Mouse (Mus musculus) hindbrain, embryonic 15.5 days (tissue): ENCODE measurements around the gene Steap2. TPM values are rescaled to one million over a fixed set of nuclear protein-coding genes. Genes with fewer than 3 reads are reported as not detected.

Experiments used
- ATAC-seq: fragments of 200-750 bp; cut with Nextera tagmentation; 2 replicates; pipeline ENCODE4 v1.8.0; 2017; ENCODE audit warnings: low read depth, moderate number of reproducible peaks, moderate TSS enrichment; ENCODE audit not compliant: low FRiP score
- H3K27ac ChIP-seq: fragments of 300-500 bp; sonication (generic); replicated peaks from 2 replicates; pipeline ENCODE4 v1.5.1; 2015; ENCODE audit warnings: mild to moderate bottlenecking, inconsistent platforms
- H3K27me3 ChIP-seq: fragments of 300-500 bp; sonication (generic); 2 replicates; pipeline ENCODE4 v1.6.1; 2015; ENCODE audit warnings: control low read depth, inconsistent platforms
- H3K36me3 ChIP-seq: fragments of 300-500 bp; sonication (generic); 2 replicates; pipeline ENCODE4 v1.6.1; 2015; ENCODE audit warnings: control low read depth, inconsistent platforms
- H3K4me1 ChIP-seq: fragments of 300-500 bp; sonication (generic); replicated peaks from 2 replicates; pipeline ENCODE4 v1.6.1; 2015; ENCODE audit warnings: control low read depth, inconsistent platforms
- H3K4me2 ChIP-seq: fragments of 300-500 bp; sonication (generic); 2 replicates; pipeline ENCODE4 v1.6.1; 2015; ENCODE audit warnings: moderate library complexity, mild to moderate bottlenecking, inconsistent platforms
- H3K4me3 ChIP-seq: fragments of 300-500 bp; sonication (generic); 2 replicates; pipeline ENCODE4 v1.5.1; 2015; ENCODE audit warnings: mild to moderate bottlenecking, inconsistent platforms
- H3K9ac ChIP-seq: fragments of 300-500 bp; sonication (generic); 2 replicates; pipeline ENCODE4 v1.6.1; 2015; ENCODE audit warnings: inconsistent platforms
- H3K9me3 ChIP-seq: fragments of 300-500 bp; sonication (generic); 2 replicates; pipeline ENCODE4 v1.6.1; 2016; ENCODE audit warnings: control low read depth, inconsistent platforms
- WGBS: fragments of 180-500 bp; shearing (Covaris S2); methylation state at CpG from one replicate; pipeline ENCODE4 v1.1.7; 2015; 5-methylcytosine and 5-hydroxymethylcytosine counted together
- polyA plus RNA-seq: library from polyadenylated mRNA; unstranded; fragments of >200 nt; fragmentation: Nextera tagmentation; extraction: Ambion mirVana; gene quantifications from 2 replicates; pipeline ENCODE4 v1.2.1, GENCODE M21; 2015

Steap2 gene
- polyA plus RNA-seq: 5.8 and 7.6 TPM in 2 replicates

GRCm38 (mm10) chr5:5693956-5694653, at the start of gene Steap2:
Gene Steap2, minus strand, starts transcription at chr5:5694578.
- Histone ChIP-seq H3K4me2 (peak within 1 kb of the TSS; percentile 95), H3K9ac (peak within 1 kb of the TSS; percentile 81), H3K9me3 (no peaks in the 10 kb centered on the region), H3K4me3 (peak within 1 kb of the TSS; percentile 92), H3K27ac (peak within 1 kb of the TSS; percentile 69), H3K4me1 (peaks cover 7% of the 10 kb centered on the region; the same call in 1 of the 2 replicates), H3K27me3 (no peaks in the 10 kb centered on the region), H3K36me3 (no peaks in the 10 kb centered on the region)
- 0% methylated on average over 61 of the region's 66 CpGs for WGBS
- peak; percentile 92 for ATAC-seq

GRCm38 (mm10) chr5:5734445-5734844, 40.1 kb upstream of the Steap2 start:
- Histone ChIP-seq H3K4me3 (no peak overlapping the region), H3K9me3 (no peaks in the 10 kb centered on the region), H3K36me3 (no peaks in the 10 kb centered on the region), H3K27ac (no peak overlapping the region), H3K4me1 (no peaks in the 10 kb centered on the region), H3K9ac (no peak overlapping the region), H3K4me2 (no peak overlapping the region), H3K27me3 (no peaks in the 10 kb centered on the region)
- ATAC-seq: no peak
- 95% methylated on average over 9 of the region's 9 CpGs for WGBS

- 85% methylated on average over 2 of the region's 2 CpGs for WGBS
- Histone ChIP-seq H3K27ac (no peak overlapping the region), H3K27me3 (no peaks in the 10 kb centered on the region), H3K4me1 (no peaks in the 10 kb centered on the region), H3K4me2 (no peak overlapping the region), H3K4me3 (no peak overlapping the region), H3K9me3 (no peaks in the 10 kb centered on the region), H3K9ac (no peak overlapping the region), H3K36me3 (no peaks in the 10 kb centered on the region)
- no peak for ATAC-seq
Observed at GRCm38 (mm10) chr5:5732858-5733257, 38.5 kb upstream of the Steap2 start.

GRCm38 (mm10) chr5:5732208-5732607, 37.8 kb upstream of the Steap2 start:
- no peaks in the 10 kb centered on the region for H3K4me1 ChIP-seq
- H3K4me3 ChIP-seq: no peak overlapping the region
- no peak overlapping the region for H3K9ac ChIP-seq
- H3K4me2 ChIP-seq: no peak overlapping the region
- no peak overlapping the region for H3K27ac ChIP-seq
- ATAC-seq: no peak
- 93% methylated on average over 3 of the region's 3 CpGs for WGBS
- H3K9me3 ChIP-seq: no peaks in the 10 kb centered on the region
- H3K36me3 ChIP-seq: no peaks in the 10 kb centered on the region
- H3K27me3 ChIP-seq: no peaks in the 10 kb centered on the region

GRCm38 (mm10) chr5:5729904-5730303, 35.5 kb upstream of the Steap2 start:
- Histone ChIP-seq H3K9ac (no peak overlapping the region), H3K4me1 (no peaks in the 10 kb centered on the region), H3K4me2 (no peak overlapping the region), H3K36me3 (no peaks in the 10 kb centered on the region), H3K9me3 (no peaks in the 10 kb centered on the region), H3K4me3 (no peak overlapping the region), H3K27me3 (no peaks in the 10 kb centered on the region), H3K27ac (no peak overlapping the region)
- 90% methylated on average over 4 of the region's 4 CpGs for whole genome bisulfite sequencing
- ATAC-seq: no peak

GRCm38 (mm10) chr5:5722217-5722616, 27.8 kb upstream of the Steap2 start:
- Histone ChIP-seq H3K36me3 (no peaks in the 10 kb centered on the region), H3K9me3 (no peaks in the 10 kb centered on the region), H3K9ac (no peak overlapping the region), H3K4me2 (no peak overlapping the region), H3K27me3 (no peaks in the 10 kb centered on the region), H3K4me1 (no peaks in the 10 kb centered on the region), H3K27ac (no peak overlapping the region), H3K4me3 (no peak overlapping the region)
- ATAC-seq: no peak
- WGBS: 72% methylated on average over 7 of the region's 7 CpGs

GRCm38 (mm10) chr5:5711032-5711431, 16.7 kb upstream of the Steap2 start:
- no peaks in the 10 kb centered on the region for H3K9me3 ChIP-seq
- H3K4me3 ChIP-seq: no peak overlapping the region
- no peak overlapping the region for H3K9ac ChIP-seq
- no peak for ATAC-seq
- no peak overlapping the region for H3K27ac ChIP-seq
- 86% methylated on average over 4 of the region's 4 CpGs for WGBS
- H3K4me2 ChIP-seq: no peak overlapping the region
- no peaks in the 10 kb centered on the region for H3K4me1 ChIP-seq
- H3K27me3 ChIP-seq: no peaks in the 10 kb centered on the region
- H3K36me3 ChIP-seq: no peaks in the 10 kb centered on the region

GRCm38 (mm10) chr5:5707341-5708278, 13.2 kb upstream of the Steap2 start:
- Histone ChIP-seq H3K27ac (no peak overlapping the region), H3K9me3 (no peaks in the 10 kb centered on the region), H3K4me3 (no peak overlapping the region), H3K9ac (no peak overlapping the region), H3K36me3 (no peaks in the 10 kb centered on the region), H3K4me1 (no peaks in the 10 kb centered on the region), H3K27me3 (no peaks in the 10 kb centered on the region), H3K4me2 (no peak overlapping the region)
- ATAC-seq: no peak
- 74% methylated on average over 13 of the region's 13 CpGs for WGBS

GRCm38 (mm10) chr5:5705019-5705418, 10.6 kb upstream of the Steap2 start:
- H3K9me3 ChIP-seq: no peaks in the 10 kb centered on the region
- H3K27me3 ChIP-seq: no peaks in the 10 kb centered on the region
- H3K4me2 ChIP-seq: no peak overlapping the region
- H3K4me3 ChIP-seq: no peak overlapping the region
- H3K9ac ChIP-seq: no peak overlapping the region
- 47% methylated on average over 2 of the region's 2 CpGs for WGBS
- no peak for ATAC-seq
- no peaks in the 10 kb centered on the region for H3K4me1 ChIP-seq
- no peak overlapping the region for H3K27ac ChIP-seq
- no peaks in the 10 kb centered on the region for H3K36me3 ChIP-seq

- H3K4me3 ChIP-seq: no peak overlapping the region
- H3K9me3 ChIP-seq: no peaks in the 10 kb centered on the region
- H3K4me2 ChIP-seq: no peak overlapping the region
- WGBS: 88% methylated on average over 2 of the region's 2 CpGs
- H3K36me3 ChIP-seq: no peaks in the 10 kb centered on the region
- H3K27ac ChIP-seq: no peak overlapping the region
- H3K4me1 ChIP-seq: no peaks in the 10 kb centered on the region
- H3K9ac ChIP-seq: no peak overlapping the region
- ATAC-seq: no peak
- no peaks in the 10 kb centered on the region for H3K27me3 ChIP-seq
Observed at GRCm38 (mm10) chr5:5700386-5700785, 6.0 kb upstream of the Steap2 start.

- Histone ChIP-seq H3K27me3 (no peaks in the 10 kb centered on the region), H3K4me3 (no peak overlapping the region), H3K4me1 (no peaks in the 10 kb centered on the region), H3K9ac (no peak overlapping the region), H3K27ac (no peak overlapping the region), H3K9me3 (no peaks in the 10 kb centered on the region), H3K36me3 (no peaks in the 10 kb centered on the region), H3K4me2 (no peak overlapping the region)
- no peak for ATAC-seq
- WGBS: 74% methylated on average over 3 of the region's 3 CpGs
Observed at GRCm38 (mm10) chr5:5698830-5699229, 4.5 kb upstream of the Steap2 start.

- Histone ChIP-seq H3K27me3 (no peaks in the 10 kb centered on the region), H3K4me1 (peaks cover 7% of the 10 kb centered on the region; the same call in 1 of the 2 replicates), H3K27ac (no peak overlapping the region), H3K9me3 (no peaks in the 10 kb centered on the region), H3K4me2 (no peak overlapping the region), H3K36me3 (no peaks in the 10 kb centered on the region), H3K9ac (no peak overlapping the region), H3K4me3 (no peak overlapping the region)
- WGBS: 89% methylated on average over 5 of the region's 5 CpGs
- no peak for ATAC-seq
Observed at GRCm38 (mm10) chr5:5695401-5695942, 1.1 kb upstream of the Steap2 start.
